Mouse (Mus musculus): ENCODE data around the gene Lpp.

GRCm38 (mm10) chr16:24353816-24354215 lies 39.5 kb upstream of the Lpp start:
- TF ChIP-seq CTCF (IDR thresholded peaks at IDR 0.05; ENCODE audit: insufficient read depth, low read depth, low read length): no peak
- TF ChIP-seq POLR2A (IDR thresholded peaks at IDR 0.05; ENCODE audit: insufficient read depth, low read depth, low read length): no peak
